Mouse (Mus musculus): Measurements from ENCODE around the gene Abcc1. TPM values are rescaled to one million over a fixed set of nuclear protein-coding genes. Genes with fewer than 3 reads are reported as not detected.

Gene Abcc1
- 5.0 and 7.2 TPM in 2 replicates for polyA plus RNA-seq (2015; fragmentation: Nextera tagmentation; extraction: Ambion mirVana)

- ATAC-seq (peak; percentile 98), DNase-seq (ENCODE audit: low spot score) (peak; percentile 81)
- H3K9ac ChIP-seq (replicated peaks; ENCODE audit: low read depth): peak within 1 kb of the TSS; percentile 55
- no peaks in the 10 kb centered on the region for H3K36me3 ChIP-seq (ENCODE audit: insufficient read depth, low read length)
- H3K27me3 ChIP-seq (replicated peaks; ENCODE audit: insufficient read depth, low read length): no peaks in the 10 kb centered on the region
- H3K4me2 ChIP-seq (replicated peaks; ENCODE audit: low read depth, low read length): peak within 1 kb of the TSS; percentile 92
- peak within 1 kb of the TSS; percentile 66 for H3K4me3 ChIP-seq (ENCODE audit: low read depth, low read length)
- peak within 1 kb of the TSS; percentile 40 for H3K27ac ChIP-seq (ENCODE audit: low read length)
- peaks cover 4% of the 10 kb centered on the region; the same call in 1 of the 2 replicates for H3K4me1 ChIP-seq (ENCODE audit: insufficient read depth, low read depth, low read length)
- H3K9me3 ChIP-seq (ENCODE audit: low read length): no peaks in the 10 kb centered on the region
- WGBS: 1% methylated on average over 48 of the region's 64 CpGs
- TF ChIP-seq EP300 (IDR thresholded peaks at IDR 0.05): no peak
- TF ChIP-seq CTCF (IDR thresholded peaks at IDR 0.05): peak; percentile 35
Measured at GRCm38 (mm10) chr16:14361362-14362098, at the start of gene Abcc1. Gene Abcc1 (plus strand): TSS chr16:14361558.

DNA sequence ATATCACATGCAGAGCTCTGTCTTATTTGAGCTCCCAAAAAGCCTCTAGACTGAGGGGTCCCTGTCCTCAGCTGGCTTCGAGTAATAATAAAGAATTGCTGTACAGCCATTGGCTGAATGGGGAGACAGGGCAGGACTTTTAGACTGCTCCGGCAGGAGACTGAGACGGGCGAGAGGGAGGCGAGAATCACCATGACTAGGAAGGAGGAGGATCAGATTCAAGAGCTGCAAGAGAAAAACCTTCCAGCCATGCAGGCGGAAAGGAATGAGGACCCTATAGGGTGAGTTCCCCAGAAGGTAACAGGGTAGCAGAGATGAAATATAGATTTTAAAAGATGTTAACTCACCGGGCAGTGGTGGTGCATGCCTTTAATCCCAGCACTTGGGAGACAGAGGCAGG lies 48.4 kb upstream of the Abcc1 start:
- Histone ChIP-seq H3K9ac (replicated peaks; ENCODE audit: low read depth) (no peak overlapping the region), H3K27me3 (replicated peaks; ENCODE audit: insufficient read depth, low read length) (no peaks in the 10 kb centered on the region), H3K4me3 (ENCODE audit: low read depth, low read length) (no peak overlapping the region), H3K4me2 (replicated peaks; ENCODE audit: low read depth, low read length) (no peak overlapping the region), H3K36me3 (ENCODE audit: insufficient read depth, low read length) (0 out of 2 replicates have a peak, but pooled peaks cover 3% of the 10 kb centered on the region), H3K27ac (ENCODE audit: low read length) (no peak overlapping the region), H3K9me3 (ENCODE audit: low read length) (no peaks in the 10 kb centered on the region), H3K4me1 (ENCODE audit: insufficient read depth, low read depth, low read length) (peaks cover 7% of the 10 kb centered on the region; the same call in 1 of the 2 replicates)
- DNase-seq (ENCODE audit: low spot score) (no peak), ATAC-seq (no peak)
- TF ChIP-seq EP300 (IDR thresholded peaks at IDR 0.05): no peak
- TF ChIP-seq CTCF (IDR thresholded peaks at IDR 0.05): no peak
- WGBS: 91% methylated on average over 7 of the region's 7 CpGs

GRCm38 (mm10) chr16:14316884-14317876 lies 44.2 kb upstream of the Abcc1 start, which contains the start of gene Fopnl:
Gene Fopnl (minus strand): TSS chr16:14317405.
- no peak for TF ChIP-seq EP300 (IDR thresholded peaks at IDR 0.05)
- peak; percentile 14; the same call in 1 of the 2 replicates for TF ChIP-seq CTCF (IDR thresholded peaks at IDR 0.05)
- Histone ChIP-seq H3K9me3 (ENCODE audit: low read length) (no peaks in the 10 kb centered on the region), H3K4me1 (ENCODE audit: insufficient read depth, low read depth, low read length) (peaks cover 7% of the 10 kb centered on the region; the same call in 1 of the 2 replicates), H3K27ac (ENCODE audit: low read length) (peak within 1 kb of the TSS; percentile 71), H3K9ac (replicated peaks; ENCODE audit: low read depth) (peak within 1 kb of the TSS; percentile 39), H3K36me3 (ENCODE audit: insufficient read depth, low read length) (0 out of 2 replicates have a peak, but pooled peaks cover 3% of the 10 kb centered on the region), H3K4me3 (ENCODE audit: low read depth, low read length) (peak within 1 kb of the TSS; percentile 73), H3K4me2 (replicated peaks; ENCODE audit: low read depth, low read length) (peak within 1 kb of the TSS; percentile 68), H3K27me3 (replicated peaks; ENCODE audit: insufficient read depth, low read length) (no peaks in the 10 kb centered on the region)
- WGBS: 3% methylated on average over 51 of the region's 51 CpGs
- DNase-seq (ENCODE audit: low spot score) (peak; percentile 99), ATAC-seq (peak; percentile 100)

- Histone ChIP-seq H3K27me3 (replicated peaks; ENCODE audit: insufficient read depth, low read length) (no peaks in the 10 kb centered on the region), H3K4me3 (ENCODE audit: low read depth, low read length) (no peak overlapping the region), H3K9me3 (ENCODE audit: low read length) (no peaks in the 10 kb centered on the region), H3K36me3 (ENCODE audit: insufficient read depth, low read length) (no peaks in the 10 kb centered on the region), H3K9ac (replicated peaks; ENCODE audit: low read depth) (no peak overlapping the region), H3K4me2 (replicated peaks; ENCODE audit: low read depth, low read length) (no peak overlapping the region), H3K4me1 (ENCODE audit: insufficient read depth, low read depth, low read length) (peaks cover 7% of the 10 kb centered on the region; the same call in 1 of the 2 replicates), H3K27ac (ENCODE audit: low read length) (no peak overlapping the region)
- no peak for TF ChIP-seq EP300 (IDR thresholded peaks at IDR 0.05)
- no peak for TF ChIP-seq CTCF (IDR thresholded peaks at IDR 0.05)
- DNase-seq (ENCODE audit: low spot score) (no peak), ATAC-seq (no peak)
- WGBS: 80% methylated on average over 3 of the region's 3 CpGs
Measured at GRCm38 (mm10) chr16:14319681-14320080, 41.7 kb upstream of the Abcc1 start.

- WGBS: 42% methylated on average over 1 of the region's 1 CpGs
- Histone ChIP-seq H3K4me1 (ENCODE audit: insufficient read depth, low read depth, low read length) (peaks cover 7% of the 10 kb centered on the region; the same call in 1 of the 2 replicates), H3K27ac (ENCODE audit: low read length) (no peak overlapping the region), H3K4me3 (ENCODE audit: low read depth, low read length) (no peak overlapping the region), H3K27me3 (replicated peaks; ENCODE audit: insufficient read depth, low read length) (no peaks in the 10 kb centered on the region), H3K9me3 (ENCODE audit: low read length) (no peaks in the 10 kb centered on the region), H3K36me3 (ENCODE audit: insufficient read depth, low read length) (no peaks in the 10 kb centered on the region), H3K4me2 (replicated peaks; ENCODE audit: low read depth, low read length) (no peak overlapping the region), H3K9ac (replicated peaks; ENCODE audit: low read depth) (no peak overlapping the region)
- DNase-seq (ENCODE audit: low spot score): no peak
- no peak for ATAC-seq
- TF ChIP-seq CTCF (IDR thresholded peaks at IDR 0.05): no peak
- TF ChIP-seq EP300 (IDR thresholded peaks at IDR 0.05): no peak
Measured at GRCm38 (mm10) chr16:14320494-14320893, 40.9 kb upstream of the Abcc1 start.

DNA sequence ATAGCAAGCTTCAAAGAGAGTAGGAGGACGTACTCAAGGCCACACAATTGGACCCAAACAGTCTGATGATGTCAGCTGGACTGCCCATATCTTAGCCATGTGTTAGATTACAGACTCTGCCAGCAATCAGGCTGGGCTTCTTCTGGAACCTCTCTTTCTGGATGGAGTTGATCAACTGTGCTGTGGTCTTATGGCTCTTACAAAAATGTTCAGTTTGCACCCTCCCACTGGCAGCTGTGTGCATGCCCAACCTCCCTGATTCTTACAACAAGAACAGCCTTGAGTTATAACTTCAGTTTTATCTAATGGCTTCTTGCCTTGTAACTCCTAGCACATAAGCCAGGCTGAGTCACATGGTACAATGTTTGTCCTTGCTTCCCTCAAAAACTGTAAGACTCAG lies 33.2 kb upstream of the Abcc1 start:
- 62% methylated on average over 1 of the region's 1 CpGs for WGBS
- Histone ChIP-seq H3K9ac (replicated peaks; ENCODE audit: low read depth) (no peak overlapping the region), H3K4me3 (ENCODE audit: low read depth, low read length) (no peak overlapping the region), H3K36me3 (ENCODE audit: insufficient read depth, low read length) (no peaks in the 10 kb centered on the region), H3K4me2 (replicated peaks; ENCODE audit: low read depth, low read length) (no peak overlapping the region), H3K9me3 (ENCODE audit: low read length) (no peaks in the 10 kb centered on the region), H3K27ac (ENCODE audit: low read length) (no peak overlapping the region), H3K4me1 (ENCODE audit: insufficient read depth, low read depth, low read length) (no peaks in the 10 kb centered on the region), H3K27me3 (replicated peaks; ENCODE audit: insufficient read depth, low read length) (no peaks in the 10 kb centered on the region)
- DNase-seq (ENCODE audit: low spot score) (no peak), ATAC-seq (no peak)
- TF ChIP-seq CTCF (IDR thresholded peaks at IDR 0.05) (no peak), EP300 (IDR thresholded peaks at IDR 0.05) (no peak)
